Mouse (Mus musculus): ENCODE data around the gene Lrrc38. TPM values are rescaled to one million over a fixed set of nuclear protein-coding genes. Genes with fewer than 3 reads are reported as not detected.
A peak's percentile ranks its signal among the peaks of the same experiment; 100 is the strongest.

Gene Lrrc38
- polyA plus RNA-seq, 1 experiment from 2014 or later = 0.28 TPM

GRCm38 (mm10) chr4:143361520-143361919, 12.0 kb downstream of the Lrrc38 start:
- Histone ChIP-seq H3K9me3 (no peaks in the 10 kb centered on the region), H3K4me2 (replicated peaks) (no peak overlapping the region), H3K27ac (no peak overlapping the region), H3K4me3 (replicated peaks) (no peak overlapping the region), H3K4me1 (replicated peaks) (peaks cover 10% of the 10 kb centered on the region), H3K9ac (replicated peaks) (no peak overlapping the region), H3K36me3 (no peaks in the 10 kb centered on the region), H3K27me3 (no peaks in the 10 kb centered on the region)
- 53% methylated on average over 10 of the region's 10 CpGs for WGBS
- ATAC-seq = no peak

- Histone ChIP-seq H3K36me3 (no peaks in the 10 kb centered on the region), H3K9ac (replicated peaks) (no peak overlapping the region; the same call in 1 of the 2 replicates), H3K4me3 (replicated peaks) (no peak overlapping the region), H3K27me3 (no peaks in the 10 kb centered on the region), H3K4me1 (replicated peaks) (peaks cover 12% of the 10 kb centered on the region), H3K27ac (peak overlapping the region; percentile 27; the same call in 1 of the 2 replicates), H3K9me3 (no peaks in the 10 kb centered on the region), H3K4me2 (replicated peaks) (peak overlapping the region; percentile 22)
- ATAC-seq = peak; percentile 75
- WGBS = 14% methylated on average over 15 of the region's 15 CpGs
Observed at GRCm38 (mm10) chr4:143366415-143367041, 17.0 kb downstream of the Lrrc38 start.

GRCm38 (mm10) chr4:143379480-143379879, 29.9 kb downstream of the Lrrc38 start:
- 21% methylated on average over 7 of the region's 7 CpGs for WGBS
- peak overlapping the region; percentile 48 for H3K27ac ChIP-seq
- no peaks in the 10 kb centered on the region for H3K9me3 ChIP-seq
- H3K4me1 ChIP-seq (replicated peaks) = peaks cover 18% of the 10 kb centered on the region
- 0 out of 2 replicates have a peak, but pooled peaks cover 6% of the 10 kb centered on the region for H3K27me3 ChIP-seq
- peak overlapping the region; percentile 38 for H3K4me2 ChIP-seq (replicated peaks)
- H3K4me3 ChIP-seq (replicated peaks) = 0 out of 2 replicates have a peak overlapping the region, but pooled peaks have one; percentile 7
- peak; percentile 65 for ATAC-seq
- H3K9ac ChIP-seq (replicated peaks) = 0 out of 2 replicates have a peak overlapping the region, but pooled peaks have one; percentile 15
- H3K36me3 ChIP-seq = no peaks in the 10 kb centered on the region

- Histone ChIP-seq H3K27ac (peak overlapping the region; percentile 48), H3K4me2 (replicated peaks) (peak overlapping the region; percentile 38), H3K36me3 (no peaks in the 10 kb centered on the region), H3K4me3 (replicated peaks) (0 out of 2 replicates have a peak overlapping the region, but pooled peaks have one; percentile 7), H3K9me3 (no peaks in the 10 kb centered on the region), H3K4me1 (replicated peaks) (peaks cover 18% of the 10 kb centered on the region), H3K27me3 (0 out of 2 replicates have a peak, but pooled peaks cover 6% of the 10 kb centered on the region), H3K9ac (replicated peaks) (0 out of 2 replicates have a peak overlapping the region, but pooled peaks have one; percentile 15)
- WGBS = 10% methylated on average over 15 of the region's 15 CpGs
- peak; percentile 71 for ATAC-seq
Observed at GRCm38 (mm10) chr4:143379931-143380715, 30.6 kb downstream of the Lrrc38 start.

DNA sequence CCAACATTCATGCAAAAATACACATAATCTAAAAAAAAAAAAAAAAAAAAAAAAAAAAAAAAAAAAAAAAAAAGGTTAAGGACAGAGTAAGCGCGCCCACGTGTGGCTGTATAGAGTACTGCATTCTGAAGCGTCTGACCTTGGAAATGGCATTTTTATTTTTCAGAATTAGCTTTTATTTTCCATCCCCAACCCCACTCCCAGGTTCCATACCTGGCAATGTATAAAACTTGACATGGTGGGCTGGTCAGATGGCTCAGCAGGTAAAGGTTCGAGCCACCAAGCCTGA, 31.1 kb downstream of the Lrrc38 start:
- no peak overlapping the region for H3K27ac ChIP-seq
- H3K9ac ChIP-seq (replicated peaks) = no peak overlapping the region
- 2% methylated on average over 5 of the region's 5 CpGs for WGBS

DNA sequence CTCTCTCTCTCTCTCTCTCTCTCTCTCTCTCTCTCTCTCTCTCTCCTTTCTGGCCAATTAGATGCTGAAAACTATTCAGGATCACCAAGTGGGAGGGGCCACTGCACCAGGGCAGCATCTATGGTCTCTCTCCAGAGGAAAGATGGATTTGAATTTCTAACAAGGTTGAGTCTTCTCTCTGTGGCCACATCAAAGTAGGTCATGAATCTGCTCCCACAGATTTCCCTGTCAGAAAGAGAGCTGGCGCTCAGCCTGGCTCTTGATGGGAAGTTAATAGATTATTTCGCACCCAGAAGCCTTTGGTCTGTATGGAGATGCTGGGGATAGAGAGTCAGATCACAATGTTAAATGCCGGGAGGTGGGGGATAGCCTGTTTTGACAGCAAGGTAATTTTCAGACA, 32.6 kb downstream of the Lrrc38 start:
- Histone ChIP-seq H3K27me3 (0 out of 2 replicates have a peak, but pooled peaks cover 6% of the 10 kb centered on the region), H3K36me3 (no peaks in the 10 kb centered on the region), H3K4me1 (replicated peaks) (peaks cover 18% of the 10 kb centered on the region), H3K9ac (replicated peaks) (no peak overlapping the region), H3K4me2 (replicated peaks) (no peak overlapping the region), H3K4me3 (replicated peaks) (no peak overlapping the region), H3K27ac (peak overlapping the region; percentile 15; the same call in 1 of the 2 replicates), H3K9me3 (no peaks in the 10 kb centered on the region)
- 49% methylated on average over 3 of the region's 3 CpGs for WGBS
- no peak for ATAC-seq

More for the DNA sequence above, 31.1 kb downstream of the Lrrc38 start:
- H3K27me3 ChIP-seq = 0 out of 2 replicates have a peak, but pooled peaks cover 6% of the 10 kb centered on the region
- H3K4me2 ChIP-seq (replicated peaks) = no peak overlapping the region
- H3K4me1 ChIP-seq (replicated peaks) = peaks cover 18% of the 10 kb centered on the region
- no peaks in the 10 kb centered on the region for H3K9me3 ChIP-seq
- no peak for ATAC-seq
- no peak overlapping the region for H3K4me3 ChIP-seq (replicated peaks)
- no peaks in the 10 kb centered on the region for H3K36me3 ChIP-seq

GRCm38 (mm10) chr4:143383646-143384045, 34.1 kb downstream of the Lrrc38 start:
- 52% methylated on average over 4 of the region's 4 CpGs for WGBS
- H3K4me2 ChIP-seq (replicated peaks) = no peak overlapping the region
- no peak overlapping the region for H3K9ac ChIP-seq (replicated peaks)
- H3K36me3 ChIP-seq = no peaks in the 10 kb centered on the region
- H3K27ac ChIP-seq = no peak overlapping the region
- H3K27me3 ChIP-seq = no peaks in the 10 kb centered on the region
- no peaks in the 10 kb centered on the region for H3K9me3 ChIP-seq
- no peak overlapping the region for H3K4me3 ChIP-seq (replicated peaks)
- no peak for ATAC-seq
- peaks cover 18% of the 10 kb centered on the region for H3K4me1 ChIP-seq (replicated peaks)

GRCm38 (mm10) chr4:143388955-143389702, 39.6 kb downstream of the Lrrc38 start:
- peak; percentile 82 for ATAC-seq
- 11% methylated on average over 31 of the region's 43 CpGs for WGBS
- Histone ChIP-seq H3K9ac (replicated peaks) (peak overlapping the region; percentile 51; the same call in 1 of the 2 replicates), H3K4me1 (replicated peaks) (no peaks in the 10 kb centered on the region), H3K27me3 (no peaks in the 10 kb centered on the region), H3K9me3 (peaks cover under 1% of the 10 kb centered on the region; the same call in 1 of the 2 replicates), H3K4me3 (replicated peaks) (peak overlapping the region; percentile 34), H3K4me2 (replicated peaks) (peak overlapping the region; percentile 57), H3K27ac (no peak overlapping the region), H3K36me3 (no peaks in the 10 kb centered on the region)

DNA sequence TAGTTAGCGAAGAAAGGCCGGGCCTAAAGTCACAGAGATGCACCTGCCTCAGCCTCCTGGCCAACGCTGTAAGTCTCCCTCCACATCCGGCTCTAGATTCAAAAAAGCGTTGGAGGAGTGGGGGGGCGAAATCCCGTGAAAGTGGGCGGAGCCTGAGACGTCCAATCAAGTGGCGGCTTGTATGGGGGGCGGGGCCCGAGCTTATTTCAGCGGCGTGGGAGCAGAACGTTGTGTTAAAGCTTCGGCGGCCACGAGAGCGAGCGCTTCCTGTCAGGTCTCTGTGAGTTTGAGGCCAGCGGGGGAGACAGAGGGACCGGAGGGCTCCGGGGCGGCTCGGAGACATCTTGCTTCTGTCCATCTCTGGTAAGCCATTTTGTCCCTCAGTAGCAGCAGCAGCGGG, 44.6 kb downstream of the Lrrc38 start, which contains the start of gene Pramel1:
TSS of gene Pramel1 (plus strand) at position 248 of the 400 bp plus-strand sequence.
- ATAC-seq = no peak
- no peak within 1 kb of the TSS for H3K9ac ChIP-seq (replicated peaks)
- WGBS = 79% methylated on average over 26 of the region's 26 CpGs
- H3K27ac ChIP-seq = no peak within 1 kb of the TSS
- no peak within 1 kb of the TSS for H3K4me2 ChIP-seq (replicated peaks)
- no peak within 1 kb of the TSS for H3K4me3 ChIP-seq (replicated peaks)
- H3K27me3 ChIP-seq = 0 out of 2 replicates have a peak, but pooled peaks cover 5% of the 10 kb centered on the region
- no peaks in the 10 kb centered on the region for H3K36me3 ChIP-seq
- H3K9me3 ChIP-seq = peaks cover 3% of the 10 kb centered on the region; the same call in 1 of the 2 replicates
- no peaks in the 10 kb centered on the region for H3K4me1 ChIP-seq (replicated peaks)

DNA sequence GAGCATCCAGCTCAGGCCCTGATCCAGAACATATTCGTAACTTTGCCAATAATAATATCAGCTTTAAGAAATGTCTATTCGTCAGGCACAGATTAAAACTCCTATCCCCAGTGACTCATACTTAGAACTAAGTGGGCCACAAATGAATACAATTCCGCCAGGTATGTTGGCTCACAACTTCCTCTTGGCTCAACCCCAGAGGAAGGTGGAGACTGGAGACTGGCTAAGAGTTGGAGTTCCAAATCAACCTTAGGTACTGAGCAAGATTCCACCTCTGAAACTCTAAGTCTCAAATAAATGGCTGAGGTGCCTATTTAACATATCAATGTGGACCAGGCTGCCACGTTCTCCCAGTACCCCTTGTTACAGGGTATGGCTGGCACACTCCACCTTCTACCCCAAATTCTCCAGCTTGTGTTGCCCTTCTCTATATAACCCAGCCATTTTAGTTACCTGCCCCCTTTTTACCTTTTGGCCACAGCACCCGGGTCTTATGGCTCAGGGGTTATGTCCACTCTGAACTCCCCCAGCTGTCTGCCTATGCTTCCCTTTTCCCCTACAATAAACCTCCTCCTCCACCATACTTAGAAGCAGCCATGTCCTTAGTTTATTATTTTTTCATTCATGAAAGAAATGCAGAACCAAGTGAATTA, 62.1 kb downstream of the Lrrc38 start:
- Histone ChIP-seq H3K9ac (replicated peaks) (peak overlapping the region; percentile 59; the same call in 1 of the 2 replicates), H3K27me3 (peaks cover 7% of the 10 kb centered on the region), H3K27ac (no peak overlapping the region; the same call in 1 of the 2 replicates), H3K4me3 (replicated peaks) (peak overlapping the region; percentile 52), H3K4me1 (replicated peaks) (peaks cover 10% of the 10 kb centered on the region), H3K36me3 (peaks cover 26% of the 10 kb centered on the region), H3K4me2 (replicated peaks) (peak overlapping the region; percentile 56), H3K9me3 (no peaks in the 10 kb centered on the region; the same call in 1 of the 2 replicates)
- 73% methylated on average over 5 of the region's 5 CpGs for WGBS
- peak; percentile 53 for ATAC-seq
